Mouse (Mus musculus) MEL (cell line): ENCODE data around the gene 4833439L19Rik. TPM values are rescaled to one million over a fixed set of nuclear protein-coding genes. Genes with fewer than 3 reads are reported as not detected.
"Not testable (repeated sequence)": the region's sequence is repeated elsewhere in the genome, so short reads cannot be mapped to it uniquely, and the experiment has no call there.

Experiments
- DNase-seq: peaks from one replicate; pipeline ENCODE4 v3.0.0; 2011; ENCODE audit warnings: low read depth, low spot score
- H3K27ac ChIP-seq: 2 replicates; pipeline ENCODE4 v1.5.1; 2012; ENCODE audit warnings: low read depth, mild to moderate bottlenecking, control low read depth, low read length, moderate library complexity; ENCODE audit not compliant: control insufficient read depth
- H3K27me3 ChIP-seq, 2 experiments: fragments of 150-350 bp in 1 of 2; sonication (generic) in 1 of 2; 2 replicates each; pipeline ENCODE4 v1.6.1; 2012; ENCODE audit warnings: low read length in 2 of 2, mild to moderate bottlenecking in 2 of 2, improper control_type of control experiment in 1 of 2, moderate library complexity in 1 of 2; ENCODE audit not compliant: insufficient read depth in 2 of 2, control insufficient read depth in 1 of 2
- H3K36me3 ChIP-seq, 2 experiments: 2 replicates each; pipeline ENCODE4 v1.6.1; 2012 to 2014; ENCODE audit warnings: low read length in 2 of 2, improper control_type of control experiment in 1 of 2, inconsistent platforms in 1 of 2, mild to moderate bottlenecking in 1 of 2; ENCODE audit not compliant: insufficient read depth in 2 of 2, control insufficient read depth in 1 of 2
- H3K4me1 ChIP-seq, 2 experiments: fragments of 150-350 bp in 1 of 2; sonication (generic) in 1 of 2; 2 replicates each; pipeline ENCODE4 v1.6.1; 2012; ENCODE audit warnings: low read length in 2 of 2, improper control_type of control experiment in 1 of 2, mild to moderate bottlenecking in 1 of 2; ENCODE audit not compliant: insufficient read depth in 2 of 2, control insufficient read depth in 1 of 2
- H3K4me3 ChIP-seq, 2 experiments: fragments of 150-350 bp in 1 of 2; sonication (generic) in 1 of 2; 2 replicates each; pipeline ENCODE4 v1.5.1; 2012; ENCODE audit warnings: low read depth in 2 of 2, low read length in 2 of 2, mild to moderate bottlenecking in 2 of 2, moderate library complexity in 2 of 2, control low read depth in 1 of 2, improper control_type of control experiment in 1 of 2; ENCODE audit not compliant: control insufficient read depth in 1 of 2, insufficient read depth in 1 of 2
- H3K79me2 ChIP-seq: 2 replicates; pipeline ENCODE4 v1.6.1; 2012; ENCODE audit warnings: mild to moderate bottlenecking, low read length, moderate library complexity; ENCODE audit not compliant: control insufficient read depth, poor library complexity, insufficient read depth
- H3K9ac ChIP-seq: 2 replicates; pipeline ENCODE4 v1.6.1; 2012; ENCODE audit warnings: low read depth, mild to moderate bottlenecking, control low read depth, low read length, moderate library complexity; ENCODE audit not compliant: control insufficient read depth, poor library complexity, severe bottlenecking
- H3K9me3 ChIP-seq: fragments of 150-350 bp; sonication (generic); replicated peaks from 2 replicates; pipeline ENCODE4 v1.6.1; 2012; ENCODE audit warnings: mild to moderate bottlenecking, low read length, improper control_type of control experiment, moderate library complexity; ENCODE audit not compliant: insufficient read depth
- CHD1 ChIP-seq: IDR thresholded peaks from 2 replicates; pipeline ENCODE4 v1.6.1; 2012; ENCODE audit warnings: low read depth, mild to moderate bottlenecking, inconsistent platforms, low read length, improper control_type of control experiment
- CHD2 ChIP-seq: IDR thresholded peaks from 2 replicates; pipeline ENCODE4 v1.6.1; 2011; ENCODE audit warnings: low read length, improper control_type of control experiment
- CTCF ChIP-seq, 3 experiments: IDR thresholded peaks in 2 of 3; conservative IDR thresholded peaks in 1 of 3; 2 replicates each; pipeline ENCODE4 v1.5.1; 2011 to 2012; ENCODE audit warnings: low read length in 3 of 3, low read depth in 2 of 3, mild to moderate bottlenecking in 2 of 3, improper control_type of control experiment in 1 of 3, inconsistent platforms in 1 of 3, mixed read lengths in 1 of 3, moderate library complexity in 1 of 3; ENCODE audit not compliant: control insufficient read depth in 1 of 3, insufficient read depth in 1 of 3, poor library complexity in 1 of 3, severe bottlenecking in 1 of 3
- E2F4 ChIP-seq: IDR thresholded peaks from 2 replicates; pipeline ENCODE4 v1.6.1; 2011; ENCODE audit warnings: low read depth, low read length, improper control_type of control experiment, borderline replicate concordance
- EP300 ChIP-seq, 2 experiments: IDR thresholded peaks; 2 replicates each; pipeline ENCODE4 v1.6.1; 2011; ENCODE audit warnings: improper control_type of control experiment in 2 of 2, low read length in 2 of 2, low read depth in 1 of 2, mild to moderate bottlenecking in 1 of 2
- ETS1 ChIP-seq: IDR thresholded peaks from 2 replicates; pipeline ENCODE4 v1.6.1; 2012; ENCODE audit warnings: low read depth, mild to moderate bottlenecking, inconsistent platforms, low read length, improper control_type of control experiment, moderate library complexity
- GATA1 ChIP-seq: IDR thresholded peaks from 2 replicates; pipeline ENCODE4 v1.6.1; 2011; ENCODE audit warnings: low read depth, low read length, improper control_type of control experiment
- HCFC1 ChIP-seq: IDR thresholded peaks from 2 replicates; pipeline ENCODE4 v1.6.1; 2012; ENCODE audit warnings: low read depth, mild to moderate bottlenecking, inconsistent platforms, low read length, improper control_type of control experiment, moderate library complexity
- KAT2A ChIP-seq: conservative IDR thresholded peaks from 2 replicates; pipeline ENCODE4 v1.6.1; 2012; ENCODE audit warnings: low read depth, low read length, improper control_type of control experiment, inconsistent platforms
- MAFK ChIP-seq: IDR thresholded peaks from 2 replicates; pipeline ENCODE4 v1.6.1; 2011; ENCODE audit warnings: low read depth, mild to moderate bottlenecking, low read length, improper control_type of control experiment, borderline replicate concordance
- MAZ ChIP-seq: IDR thresholded peaks from 2 replicates; pipeline ENCODE4 v1.6.1; 2012; ENCODE audit warnings: low read depth, mild to moderate bottlenecking, inconsistent platforms, low read length, improper control_type of control experiment
- MXI1 ChIP-seq: IDR thresholded peaks from 2 replicates; pipeline ENCODE4 v1.6.1; 2011; ENCODE audit warnings: mild to moderate bottlenecking, low read depth, low read length, improper control_type of control experiment
- MYB ChIP-seq: IDR thresholded peaks from 2 replicates; pipeline ENCODE4 v1.6.1; 2011; ENCODE audit warnings: mild to moderate bottlenecking, low read depth, low read length, improper control_type of control experiment
- MYC ChIP-seq: IDR thresholded peaks from 2 replicates; pipeline ENCODE4 v1.6.1; 2011; ENCODE audit warnings: low read depth, mild to moderate bottlenecking, low read length, improper control_type of control experiment, moderate library complexity
- NELFE ChIP-seq: IDR thresholded peaks from 2 replicates; pipeline ENCODE4 v1.6.1; 2011; ENCODE audit warnings: low read depth, low read length, improper control_type of control experiment
- POLR2A ChIP-seq, 2 experiments: IDR thresholded peaks; 2 replicates each; pipeline ENCODE4 v1.6.1; 2011 to 2012; ENCODE audit warnings: low read length in 2 of 2, mild to moderate bottlenecking in 2 of 2, control low read depth in 1 of 2, improper control_type of control experiment in 1 of 2, low read depth in 1 of 2, moderate library complexity in 1 of 2; ENCODE audit not compliant: control insufficient read depth in 1 of 2, insufficient read depth in 1 of 2, poor library complexity in 1 of 2
- POLR2AphosphoS2 ChIP-seq: IDR thresholded peaks from 2 replicates; pipeline ENCODE4 v1.6.1; 2011; ENCODE audit warnings: low read length, improper control_type of control experiment
- RAD21 ChIP-seq: IDR thresholded peaks from 2 replicates; pipeline ENCODE4 v1.6.1; 2011; ENCODE audit warnings: mild to moderate bottlenecking, low read depth, low read length, improper control_type of control experiment
- RCOR1 ChIP-seq: IDR thresholded peaks from 2 replicates; pipeline ENCODE4 v1.6.1; 2012; ENCODE audit warnings: low read depth, mild to moderate bottlenecking, inconsistent platforms, low read length, improper control_type of control experiment
- SMC3 ChIP-seq: IDR thresholded peaks from 2 replicates; pipeline ENCODE4 v1.6.1; 2011; ENCODE audit warnings: low read depth, low read length, improper control_type of control experiment
- TAL1 ChIP-seq: IDR thresholded peaks from 2 replicates; pipeline ENCODE4 v1.6.1; 2012; ENCODE audit warnings: mild to moderate bottlenecking, inconsistent platforms, low read length, moderate library complexity, mixed read lengths
- TCF12 ChIP-seq: IDR thresholded peaks from 2 replicates; pipeline ENCODE4 v1.6.1; 2014; ENCODE audit warnings: low read depth, mild to moderate bottlenecking, inconsistent platforms, low read length, improper control_type of control experiment, moderate library complexity
- UBTF ChIP-seq: IDR thresholded peaks from 2 replicates; pipeline ENCODE4 v1.6.1; 2012; ENCODE audit warnings: low read depth, mild to moderate bottlenecking, inconsistent platforms, low read length, improper control_type of control experiment, moderate library complexity, borderline replicate concordance; ENCODE audit not compliant: insufficient read depth
- USF1 ChIP-seq: IDR thresholded peaks from 2 replicates; pipeline ENCODE4 v1.6.1; 2014; ENCODE audit warnings: low read depth, mild to moderate bottlenecking, inconsistent platforms, low read length, improper control_type of control experiment, moderate library complexity
- USF2 ChIP-seq, 2 experiments: IDR thresholded peaks; 2 replicates each; pipeline ENCODE4 v1.6.1; 2011 to 2012; ENCODE audit warnings: improper control_type of control experiment in 2 of 2, low read length in 2 of 2, borderline replicate concordance in 1 of 2, inconsistent platforms in 1 of 2, low read depth in 1 of 2, mild to moderate bottlenecking in 1 of 2; ENCODE audit not compliant: insufficient read depth in 1 of 2
- ZC3H11A ChIP-seq: IDR thresholded peaks from 2 replicates; pipeline ENCODE4 v1.6.1; 2012; ENCODE audit warnings: low read depth, mild to moderate bottlenecking, inconsistent platforms, low read length, improper control_type of control experiment
- ZKSCAN1 ChIP-seq: IDR thresholded peaks from 2 replicates; pipeline ENCODE4 v1.6.1; 2012; ENCODE audit warnings: low read depth, mild to moderate bottlenecking, inconsistent platforms, low read length, improper control_type of control experiment, moderate library complexity
- ZMIZ1 ChIP-seq: IDR thresholded peaks from 2 replicates; pipeline ENCODE4 v1.6.1; 2012; ENCODE audit warnings: low read depth, mild to moderate bottlenecking, inconsistent platforms, low read length, improper control_type of control experiment, moderate library complexity
- ZNF384 ChIP-seq: IDR thresholded peaks from 2 replicates; pipeline ENCODE4 v1.6.1; 2012; ENCODE audit warnings: low read depth, mild to moderate bottlenecking, inconsistent platforms, low read length, improper control_type of control experiment
- polyA plus RNA-seq, 2 experiments: library from polyadenylated mRNA; stranded (reverse) in 1 of 2; unstranded in 1 of 2; fragments of >175 nt in 1 of 2; fragments of >200 nt in 1 of 2; gene quantifications; 2 replicates each; pipeline versions ENCODE4 v1.2.1 to v1.2.4; 2012; ENCODE audit warnings: low replicate concordance in 2 of 2, low read depth in 1 of 2; ENCODE audit not compliant: insufficient read length in 2 of 2, insufficient read depth in 1 of 2, missing spikeins in 1 of 2
- total RNA-seq: library from RNA; depleted of rRNA; stranded (reverse); fragments of 300-350 nt; gene quantifications from 2 replicates; pipeline ENCODE4 v1.2.3, GENCODE M21; 2012

Gene 4833439L19Rik
- total and polyA plus RNA-seq, 3 experiments = 34.2 to 53.8 TPM; not detected in 1

GRCm38 (mm10) chr13:54613141-54613540 is 47.9 kb upstream of the 4833439L19Rik start:
- not testable (repeated sequence) for H3K9ac ChIP-seq, H3K4me1 ChIP-seq, H3K27me3 ChIP-seq, H3K9me3 ChIP-seq, H3K27ac ChIP-seq, H3K4me3 ChIP-seq, H3K36me3 ChIP-seq, H3K79me2 ChIP-seq
- peak; percentile 10 for TF ChIP-seq RAD21
- peak in 1 of 3 experiments; percentile 50; a peak in 2 of 6 replicates for TF ChIP-seq CTCF (IDR thresholded peaks at IDR 0.05 in 2 of 3, conservative IDR thresholded peaks at IDR 0.05 in 1 of 3; ENCODE audit: control insufficient read depth in 1 of 3, insufficient read depth in 1 of 3, low read depth in 2 of 3, low read length in 3 of 3, poor library complexity in 1 of 3, severe bottlenecking in 1 of 3)
- 0 out of 2 replicates have a peak, but pooled peaks have one; percentile 33 for TF ChIP-seq MYC
- DNase-seq = peak; percentile 31

GRCm38 (mm10) chr13:54610972-54611754 is 45.9 kb upstream of the 4833439L19Rik start, which contains the start of gene Cltb:
Cltb (minus strand) TSS chr13:54611344.
- H3K27me3 ChIP-seq = no peaks in the 10 kb centered on the region
- H3K27ac ChIP-seq = no peak within 1 kb of the TSS
- H3K9me3 ChIP-seq = no peaks in the 10 kb centered on the region
- peak within 1 kb of the TSS; percentile 73 to 87 for H3K4me3 ChIP-seq
- peak; percentile 80 for DNase-seq
- H3K9ac ChIP-seq = peak within 1 kb of the TSS; percentile 78
- no peaks in the 10 kb centered on the region for H3K36me3 ChIP-seq
- H3K4me1 ChIP-seq = peaks cover 0 to 5% of the 10 kb centered on the region in 2 experiments; a peak in 2 of 4 replicates
- H3K79me2 ChIP-seq = peaks cover 3% of the 10 kb centered on the region; the same call in 1 of the 2 replicates
- TF ChIP-seq GATA1 (no peak), MYC (no peak), HCFC1 (0 out of 2 replicates have a peak, but pooled peaks have one; percentile 46), KAT2A (no peak), ZC3H11A (no peak), TAL1 (no peak), ZKSCAN1 (no peak), CHD1 (no peak), E2F4 (no peak), UBTF (no peak), MAFK (no peak), SMC3 (no peak), USF1 (no peak), CHD2 (no peak), POLR2A (IDR thresholded peaks at IDR 0.05; ENCODE audit: control insufficient read depth in 1 of 2, insufficient read depth in 1 of 2, low read depth in 1 of 2, low read length in 2 of 2, poor library complexity in 1 of 2) (peak; percentile 42 to 60; a peak in 1 of 4 replicates), USF2 (IDR thresholded peaks at IDR 0.05; ENCODE audit: borderline replicate concordance in 1 of 2, insufficient read depth in 1 of 2, low read depth in 1 of 2, low read length in 2 of 2) (no peak), EP300 (IDR thresholded peaks at IDR 0.05; ENCODE audit: low read depth in 1 of 2, low read length in 2 of 2) (no peak), MAZ (peak; percentile 20; the same call in 1 of the 2 replicates), POLR2AphosphoS2 (no peak), CTCF (IDR thresholded peaks at IDR 0.05 in 2 of 3, conservative IDR thresholded peaks at IDR 0.05 in 1 of 3; ENCODE audit: control insufficient read depth in 1 of 3, insufficient read depth in 1 of 3, low read depth in 2 of 3, low read length in 3 of 3, poor library complexity in 1 of 3, severe bottlenecking in 1 of 3) (no peak), RCOR1 (peak; percentile 53; the same call in 1 of the 2 replicates), ZNF384 (no peak), ZMIZ1 (no peak), TCF12 (no peak), NELFE (peak; percentile 59), ETS1 (0 out of 2 replicates have a peak, but pooled peaks have one; percentile 12), MYB (no peak), RAD21 (no peak), MXI1 (peak; percentile 51; the same call in 1 of the 2 replicates)
